Mouse (Mus musculus) layer of hippocampus, adult 18-20 months (tissue): Measurements from ENCODE around the gene Ddit4. TPM values are rescaled to one million over a fixed set of nuclear protein-coding genes. Genes with fewer than 3 reads are reported as not detected.

Experiments used
- total RNA-seq, 2 experiments: library from RNA; stranded (reverse); gene quantifications; 2 replicates each; pipeline ENCODE4 v1.2.3; 2021

The Ddit4 gene
- total RNA-seq, 2 experiments from 2014 or later: 69.7 to 89.5 TPM

Other genes with a start within 250 kb of the Ddit4 start
- 100 to 1,000 TPM in 1 of 2 experiments, 10 to 100 TPM in 1; 97.8 to 101 TPM for gene Micu1, start 249.4 kb downstream of the Ddit4 start, total RNA-seq
- 10 to 100 TPM; 52.7 to 53.2 TPM for gene Dnajb12, start 72.3 kb downstream of the Ddit4 start, total RNA-seq
- gene Ascc1, start 51.0 kb upstream of the Ddit4 start, total RNA-seq: 10 to 100 TPM; 15.4 to 17.9 TPM
- 10 to 100 TPM; 66.9 to 73.1 TPM for gene Anapc16, start 51.3 kb upstream of the Ddit4 start, total RNA-seq
- gene Spock2, start 154.4 kb upstream of the Ddit4 start, total RNA-seq: 100 to 1,000 TPM; 480 to 496 TPM